Mouse (Mus musculus): Measurements from ENCODE around the gene BC025920. TPM values are rescaled to one million over a fixed set of nuclear protein-coding genes. Genes with fewer than 3 reads are reported as not detected.

BC025920 gene
- total RNA-seq, 2 experiments from 2014 or later: 0.70 to 1.1 TPM

- DNase-seq: no peak
Observed at GRCm38 (mm10) chr10:81642648-81643448, 36.8 kb downstream of the BC025920 start.

GRCm38 (mm10) chr10:81643449-81644055 lies 37.5 kb downstream of the BC025920 start:
- peak; percentile 97 to 98 for DNase-seq

GRCm38 (mm10) chr10:81644162-81644561 lies 38.1 kb downstream of the BC025920 start:
- no peak for DNase-seq

GRCm38 (mm10) chr10:81644716-81645115 lies 38.6 kb downstream of the BC025920 start:
- no peak for DNase-seq

GRCm38 (mm10) chr10:81645391-81645790 lies 39.3 kb downstream of the BC025920 start:
- no peak for DNase-seq

- peak; percentile 57 to 68 for DNase-seq
Observed at GRCm38 (mm10) chr10:81646015-81646555, 40.0 kb downstream of the BC025920 start.

- peak; percentile 86 to 89 for DNase-seq
Observed at GRCm38 (mm10) chr10:81648803-81649775, 43.0 kb downstream of the BC025920 start, which contains the start of gene Gm10778. Gene Gm10778, plus strand, starts transcription at chr10:81649059.

GRCm38 (mm10) chr10:81655178-81655577 lies 49.1 kb downstream of the BC025920 start:
- DNase-seq: no peak

GRCm38 (mm10) chr10:81656174-81656573 lies 50.1 kb downstream of the BC025920 start:
- no peak for DNase-seq

Other genes starting within 250 kb of the BC025920 start
- gene Mfsd12, start 248.8 kb upstream of the BC025920 start, total RNA-seq (2021): 10 to 100 TPM; 16.7 to 22.7 TPM
- gene 4930404N11Rik, start 240.5 kb upstream of the BC025920 start, total RNA-seq (2021): 1 to 10 TPM; 1.0 to 3.1 TPM
- gene Fzr1, start 227.8 kb upstream of the BC025920 start, total RNA-seq (2021): 10 to 100 TPM; 37.8 to 49.0 TPM
- 10 to 100 TPM; 48.9 to 54.0 TPM for gene Dohh, start 221.8 kb upstream of the BC025920 start, total RNA-seq (2021)
- gene Gm48551, start 221.8 kb upstream of the BC025920 start, total RNA-seq (2021): 1 to 10 TPM; 1.1 to 1.7 TPM
- gene Gm48552, start 217.3 kb upstream of the BC025920 start, total RNA-seq (2021): 1 to 10 TPM in 1 of 2 experiments, not detected in 1; 1.5 TPM
- 1 to 10 TPM; 1.2 to 1.6 TPM for gene Smim24, start 213.2 kb upstream of the BC025920 start, total RNA-seq (2021)
- 100 to 1,000 TPM in 1 of 2 experiments, 10 to 100 TPM in 1; 93.2 to 114 TPM for gene Nfic, start 150.6 kb upstream of the BC025920 start, total RNA-seq (2021)
- gene Celf5, start 123.6 kb upstream of the BC025920 start, total RNA-seq (2021): 1 to 10 TPM in 1 of 2 experiments, under 1 TPM in 1; 0.20 to 1.2 TPM
- 100 to 1,000 TPM; 123 to 125 TPM for gene Ncln, start 109.9 kb upstream of the BC025920 start, total RNA-seq (2021)
- gene S1pr4, start 106.1 kb upstream of the BC025920 start, total RNA-seq (2021): 1 to 10 TPM; 1.1 to 1.2 TPM
- 1 to 10 TPM; 1.0 to 1.3 TPM for gene Gna15, start 82.0 kb upstream of the BC025920 start, total RNA-seq (2021)
- gene Gna11, start 61.1 kb upstream of the BC025920 start, total RNA-seq (2021): 10 to 100 TPM; 79.2 to 84.2 TPM
- 1,000 to 10,000 TPM in 1 of 2 experiments, 100 to 1,000 TPM in 1; 897 to 1,114 TPM for gene Aes, start 46.8 kb upstream of the BC025920 start, total RNA-seq (2021)
- 10 to 100 TPM; 30.1 to 65.0 TPM for gene Tle2, start 31.7 kb upstream of the BC025920 start, total RNA-seq (2021)
- 10 to 100 TPM; 19.2 to 38.3 TPM for gene Tle6, start 5.2 kb upstream of the BC025920 start, total RNA-seq (2021)
- gene Sirt6, start 21.5 kb downstream of the BC025920 start, total RNA-seq (2021): 10 to 100 TPM; 17.6 to 20.8 TPM
- gene Ankrd24, start 22.3 kb downstream of the BC025920 start, total RNA-seq (2021): 10 to 100 TPM; 19.2 to 19.7 TPM
- 1 to 10 TPM; 2.7 to 3.5 TPM for gene Gm10778, start 42.8 kb downstream of the BC025920 start, total RNA-seq (2021)
- gene Zfp433, start 98.6 kb downstream of the BC025920 start, total RNA-seq (2021): 1 to 10 TPM; 5.1 to 5.7 TPM
- 1 to 10 TPM; 2.3 to 2.8 TPM for gene Gm3055, start 164.9 kb downstream of the BC025920 start, total RNA-seq (2021)
- 1 to 10 TPM; 1.6 to 2.1 TPM for gene Gm4767, start 205.9 kb downstream of the BC025920 start, total RNA-seq (2021)